Mouse (Mus musculus) yolk sac, embryonic 10.5 days (tissue): Measurements from ENCODE around the gene 1700037C18Rik.
A peak's percentile ranks its signal among the peaks of the same experiment; 100 is the strongest.

ENCODE experiments used
- DNase-seq: peaks from one replicate; pipeline ENCODE4 v3.0.0-alpha.2; 2017; ENCODE audit warnings: low spot score

The 1700037C18Rik gene

GRCm38 (mm10) chr16:3908537-3909111, at the start of gene 1700037C18Rik, which contains the start of gene Cluap1:
Gene 1700037C18Rik, minus strand, starts transcription at chr16:3908689.
Gene Cluap1, plus strand, starts transcription at chr16:3908801.
- DNase-seq: peak; percentile 92

GRCm38 (mm10) chr16:3956369-3956768, 47.9 kb upstream of the 1700037C18Rik start:
- peak; percentile 18 for DNase-seq

- no peak for DNase-seq
Measured at GRCm38 (mm10) chr16:3951141-3951540, 42.7 kb upstream of the 1700037C18Rik start.

- DNase-seq: no peak
Measured at GRCm38 (mm10) chr16:3934701-3935100, 26.2 kb upstream of the 1700037C18Rik start.

- no peak for DNase-seq
Measured at GRCm38 (mm10) chr16:3934091-3934490, 25.6 kb upstream of the 1700037C18Rik start.

GRCm38 (mm10) chr16:3933536-3933935, 25.0 kb upstream of the 1700037C18Rik start:
- DNase-seq: no peak

GRCm38 (mm10) chr16:3929151-3929550, 20.7 kb upstream of the 1700037C18Rik start:
- DNase-seq: no peak

GRCm38 (mm10) chr16:3928582-3928981, 20.1 kb upstream of the 1700037C18Rik start:
- no peak for DNase-seq

- DNase-seq: no peak
Measured at GRCm38 (mm10) chr16:3923966-3924365, 15.5 kb upstream of the 1700037C18Rik start.

- peak; percentile 7 for DNase-seq
Measured at GRCm38 (mm10) chr16:3923515-3923914, 15.0 kb upstream of the 1700037C18Rik start.

GRCm38 (mm10) chr16:3920756-3921155, 12.3 kb upstream of the 1700037C18Rik start:
- DNase-seq: no peak

GRCm38 (mm10) chr16:3909118-3909517, 629 bp upstream of the 1700037C18Rik start:
- no peak for DNase-seq

- no peak for DNase-seq
Measured at GRCm38 (mm10) chr16:3907471-3907870, 1.0 kb downstream of the 1700037C18Rik start.

GRCm38 (mm10) chr16:3896553-3896952, 11.9 kb downstream of the 1700037C18Rik start:
- no peak for DNase-seq

- DNase-seq: no peak
Measured at GRCm38 (mm10) chr16:3896046-3896445, 12.4 kb downstream of the 1700037C18Rik start.

- DNase-seq: peak; percentile 15
Measured at GRCm38 (mm10) chr16:3895173-3895792, 13.2 kb downstream of the 1700037C18Rik start.

- DNase-seq: no peak
Measured at GRCm38 (mm10) chr16:3893739-3894138, 14.8 kb downstream of the 1700037C18Rik start.

GRCm38 (mm10) chr16:3891621-3892295, 16.7 kb downstream of the 1700037C18Rik start:
- DNase-seq: no peak

GRCm38 (mm10) chr16:3885065-3885670, 23.3 kb downstream of the 1700037C18Rik start:
- DNase-seq: no peak

- DNase-seq: peak; percentile 95
Measured at GRCm38 (mm10) chr16:3884201-3885064, 24.1 kb downstream of the 1700037C18Rik start, which contains the start of the genes Zfp597 and Gm20695. Gene Zfp597, minus strand, starts transcription at chr16:3884561. Gene Gm20695, plus strand, starts transcription at chr16:3884648.

GRCm38 (mm10) chr16:3876346-3876745, 32.1 kb downstream of the 1700037C18Rik start:
- DNase-seq: no peak
